Mouse (Mus musculus) heart, postnatal 0 days (tissue): ENCODE data around the gene Ankle1. TPM values are rescaled to one million over a fixed set of nuclear protein-coding genes. Genes with fewer than 3 reads are reported as not detected.

Source experiments
- ATAC-seq: fragments of 200-750 bp; cut with Nextera tagmentation; 2 replicates; pipeline ENCODE4 v1.8.0; 2017; ENCODE audit warnings: low read depth, moderate number of reproducible peaks, moderate library complexity; ENCODE audit not compliant: insufficient read depth
- DNase-seq: peaks from one replicate; pipeline ENCODE4 v3.0.0-alpha.2; 2016; ENCODE audit warnings: low spot score
- H3K27ac ChIP-seq: fragments of 300-500 bp; sonication (generic); 2 replicates; pipeline ENCODE4 v1.5.1; 2014; ENCODE audit warnings: low read depth, mild to moderate bottlenecking
- H3K27me3 ChIP-seq: fragments of 300-500 bp; sonication (generic); 2 replicates; pipeline ENCODE4 v1.6.1; 2014; ENCODE audit warnings: low read length, mixed read lengths; ENCODE audit not compliant: control insufficient read depth, insufficient read depth
- H3K36me3 ChIP-seq: fragments of 300-500 bp; sonication (generic); replicated peaks from 2 replicates; pipeline ENCODE4 v1.6.1; 2014; ENCODE audit warnings: low read length, mixed read lengths; ENCODE audit not compliant: control insufficient read depth, insufficient read depth
- H3K4me1 ChIP-seq: fragments of 300-500 bp; sonication (generic); 2 replicates; pipeline ENCODE4 v1.6.1; 2014; ENCODE audit warnings: antibody characterized with exemption; ENCODE audit not compliant: control insufficient read depth, insufficient read depth
- H3K4me2 ChIP-seq: fragments of 300-500 bp; sonication (generic); 2 replicates; pipeline ENCODE4 v1.6.1; 2014; ENCODE audit warnings: low read depth, mild to moderate bottlenecking, low read length, moderate library complexity
- H3K4me3 ChIP-seq: fragments of 300-500 bp; sonication (generic); 2 replicates; pipeline ENCODE4 v1.5.1; 2014; ENCODE audit warnings: low read depth, low read length
- H3K9ac ChIP-seq: fragments of 300-500 bp; sonication (generic); replicated peaks from 2 replicates; pipeline ENCODE4 v1.6.1; 2014; ENCODE audit warnings: low read depth, low read length, mixed read lengths
- H3K9me3 ChIP-seq: fragments of 300-500 bp; sonication (generic); replicated peaks from 2 replicates; pipeline ENCODE4 v1.6.1; 2016; ENCODE audit warnings: low read length; ENCODE audit not compliant: control insufficient read depth
- CTCF ChIP-seq: IDR thresholded peaks from 2 replicates; pipeline ENCODE4 v1.5.1; 2016; ENCODE audit warnings: antibody characterized with exemption, control low read depth, low read depth
- EP300 ChIP-seq: IDR thresholded peaks from 2 replicates; pipeline ENCODE4 v1.6.1; 2016; ENCODE audit warnings: antibody characterized with exemption, low read depth
- WGBS: fragments of 180-500 bp; shearing (Covaris S2); extraction: QIAGEN DNeasy Blood & Tissue Kit; methylation state at CpG from one replicate; pipeline ENCODE4 v1.1.7; 2014; 5-methylcytosine and 5-hydroxymethylcytosine counted together
- polyA plus RNA-seq: library from polyadenylated mRNA; unstranded; fragments of >200 nt; fragmentation: Nextera tagmentation; extraction: Ambion mirVana; gene quantifications from 2 replicates; pipeline ENCODE4 v1.2.1, GENCODE M21; 2015
- total RNA-seq: library from RNA; depleted of rRNA; stranded (reverse); fragments of >200 nt; gene quantifications from 2 replicates; pipeline ENCODE4 v1.2.3, GENCODE M21; 2014; ENCODE audit warnings: low replicate concordance

Ankle1 gene
- total and polyA plus RNA-seq, 2 experiments from 2014 or later: 5.4 to 12.1 TPM

- Histone ChIP-seq H3K9ac (no peak overlapping the region), H3K36me3 (peaks cover 17% of the 10 kb centered on the region), H3K27me3 (no peaks in the 10 kb centered on the region), H3K4me3 (no peak overlapping the region), H3K27ac (no peak overlapping the region), H3K4me1 (no peaks in the 10 kb centered on the region), H3K9me3 (no peaks in the 10 kb centered on the region), H3K4me2 (no peak overlapping the region)
- ATAC-seq (no peak), DNase-seq (no peak)
- TF ChIP-seq EP300 (no peak), CTCF (no peak)
- 87% methylated on average over 2 of the region's 2 CpGs for WGBS
These were observed 5.0 kb upstream of the Ankle1 start for GRCm38 (mm10) chr8:71400826-71401225.

GRCm38 (mm10) chr8:71401454-71401853, 4.4 kb upstream of the Ankle1 start:
- no peak for ATAC-seq
- Histone ChIP-seq H3K36me3 (peaks cover 17% of the 10 kb centered on the region), H3K27me3 (no peaks in the 10 kb centered on the region), H3K27ac (no peak overlapping the region), H3K9ac (no peak overlapping the region), H3K4me3 (no peak overlapping the region), H3K4me1 (peaks cover 5% of the 10 kb centered on the region), H3K9me3 (no peaks in the 10 kb centered on the region), H3K4me2 (no peak overlapping the region)
- DNase-seq: no peak
- no peak for TF ChIP-seq EP300
- TF ChIP-seq CTCF: no peak

DNA sequence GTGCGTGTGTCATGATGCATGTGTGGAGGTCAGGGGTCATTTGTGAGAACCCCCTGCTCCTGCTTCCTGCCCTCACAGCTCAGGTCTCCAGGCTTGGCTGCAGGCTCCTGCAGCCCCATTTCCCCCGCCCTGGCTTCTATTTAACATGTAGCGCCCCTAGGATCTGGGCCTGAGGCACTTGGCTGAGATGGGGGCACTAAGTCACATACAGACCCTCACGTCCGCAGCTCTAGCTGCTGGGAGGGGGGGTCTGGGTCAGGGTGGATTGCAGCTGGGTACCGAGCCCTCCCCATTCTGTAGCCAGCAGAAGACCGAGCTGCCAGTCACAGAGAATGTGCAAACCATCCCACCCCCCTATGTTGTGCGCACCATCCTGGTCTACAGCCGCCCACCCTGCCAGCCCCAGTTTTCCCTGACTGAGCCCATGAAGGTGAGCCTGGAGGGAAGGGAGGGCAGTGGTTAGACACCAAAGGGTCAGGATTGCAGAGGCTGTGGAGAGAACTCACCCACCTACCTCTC, 3.3 kb upstream of the Ankle1 start:
- TF ChIP-seq EP300 (no peak), CTCF (no peak)
- Histone ChIP-seq H3K4me2 (no peak overlapping the region), H3K27me3 (no peaks in the 10 kb centered on the region), H3K27ac (no peak overlapping the region), H3K4me1 (peaks cover 11% of the 10 kb centered on the region), H3K36me3 (peaks cover 20% of the 10 kb centered on the region), H3K4me3 (no peak overlapping the region), H3K9me3 (no peaks in the 10 kb centered on the region), H3K9ac (no peak overlapping the region)
- DNase-seq (no peak), ATAC-seq (no peak)
- WGBS: 89% methylated on average over 9 of the region's 9 CpGs

DNA sequence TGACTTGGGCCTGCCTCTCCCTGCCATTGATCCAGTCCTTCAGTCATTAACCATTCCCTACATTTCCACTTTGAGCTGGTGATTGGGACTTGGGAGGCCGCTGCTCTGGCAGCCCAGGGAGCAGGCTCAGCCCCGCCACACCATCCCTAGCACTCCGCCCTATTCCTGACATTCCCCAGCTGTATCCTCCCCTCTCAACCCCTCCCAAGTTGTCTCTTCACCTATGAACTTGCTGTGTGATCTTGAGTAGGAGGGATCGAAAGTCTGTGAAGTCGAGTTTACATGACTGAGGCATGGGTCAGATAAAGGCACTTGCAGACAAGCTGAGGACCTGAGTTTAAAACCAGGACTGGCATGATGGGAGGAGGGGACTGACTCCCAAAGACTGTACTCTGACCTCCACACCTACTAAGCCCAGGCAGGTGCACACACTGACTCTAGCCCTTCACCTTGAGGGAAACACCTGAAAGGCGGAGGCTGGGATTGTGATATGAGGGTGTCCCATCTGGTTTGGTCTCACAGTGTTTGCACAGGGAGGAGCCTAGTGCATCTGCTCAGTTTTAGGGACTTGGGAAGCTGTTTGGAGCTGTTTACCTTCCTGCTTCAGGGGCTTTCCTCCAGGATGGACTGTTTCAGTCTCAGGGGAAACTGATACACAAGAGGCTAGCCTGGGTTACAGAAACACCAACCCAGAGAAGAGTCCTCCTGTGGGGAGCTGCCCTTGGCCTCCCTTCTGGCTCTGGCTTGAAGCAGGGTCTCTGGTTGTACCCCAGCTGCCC, 2.5 kb upstream of the Ankle1 start:
- Histone ChIP-seq H3K4me3 (no peak overlapping the region), H3K36me3 (peaks cover 22% of the 10 kb centered on the region), H3K9ac (no peak overlapping the region), H3K4me2 (no peak overlapping the region), H3K4me1 (peaks cover 11% of the 10 kb centered on the region), H3K27me3 (no peaks in the 10 kb centered on the region), H3K27ac (no peak overlapping the region), H3K9me3 (no peaks in the 10 kb centered on the region)
- 76% methylated on average over 6 of the region's 6 CpGs for WGBS
- DNase-seq (no peak), ATAC-seq (no peak)
- no peak for TF ChIP-seq CTCF
- no peak for TF ChIP-seq EP300

DNA sequence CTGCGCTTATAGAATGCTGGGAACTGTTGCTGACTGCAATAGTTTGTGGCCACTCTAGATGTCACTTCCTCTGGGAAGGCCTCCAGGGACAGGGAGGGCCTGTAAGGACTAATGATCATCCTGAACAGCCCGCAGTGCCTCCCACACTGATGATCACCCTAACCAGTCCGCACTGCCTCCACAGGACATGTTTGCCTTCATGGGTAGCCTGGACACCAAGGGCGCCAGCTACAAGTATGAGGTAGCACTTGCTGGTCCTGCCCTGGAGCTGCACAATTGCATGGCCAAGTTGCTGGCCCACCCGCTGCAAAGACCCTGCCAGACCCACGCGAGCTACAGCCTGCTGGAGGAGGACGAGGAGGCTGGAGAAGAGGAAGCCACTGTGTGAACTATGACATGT, 1.8 kb upstream of the Ankle1 start:
- DNase-seq (no peak), ATAC-seq (no peak)
- TF ChIP-seq EP300: no peak
- TF ChIP-seq CTCF: no peak
- Histone ChIP-seq H3K9me3 (no peaks in the 10 kb centered on the region), H3K27me3 (no peaks in the 10 kb centered on the region), H3K27ac (no peak overlapping the region), H3K4me2 (no peak overlapping the region), H3K9ac (no peak overlapping the region), H3K4me1 (peaks cover 11% of the 10 kb centered on the region), H3K4me3 (no peak overlapping the region), H3K36me3 (peaks cover 22% of the 10 kb centered on the region)
- 86% methylated on average over 8 of the region's 8 CpGs for WGBS
